Mouse (Mus musculus): ENCODE data around the gene Fancd2. TPM values are rescaled to one million over a fixed set of nuclear protein-coding genes. Genes with fewer than 3 reads are reported as not detected.
A peak's percentile ranks its signal among the peaks of the same experiment; 100 is the strongest.

The Fancd2 gene
- under 1 TPM; 0.26 to 0.53 TPM for total RNA-seq (2021)

DNA sequence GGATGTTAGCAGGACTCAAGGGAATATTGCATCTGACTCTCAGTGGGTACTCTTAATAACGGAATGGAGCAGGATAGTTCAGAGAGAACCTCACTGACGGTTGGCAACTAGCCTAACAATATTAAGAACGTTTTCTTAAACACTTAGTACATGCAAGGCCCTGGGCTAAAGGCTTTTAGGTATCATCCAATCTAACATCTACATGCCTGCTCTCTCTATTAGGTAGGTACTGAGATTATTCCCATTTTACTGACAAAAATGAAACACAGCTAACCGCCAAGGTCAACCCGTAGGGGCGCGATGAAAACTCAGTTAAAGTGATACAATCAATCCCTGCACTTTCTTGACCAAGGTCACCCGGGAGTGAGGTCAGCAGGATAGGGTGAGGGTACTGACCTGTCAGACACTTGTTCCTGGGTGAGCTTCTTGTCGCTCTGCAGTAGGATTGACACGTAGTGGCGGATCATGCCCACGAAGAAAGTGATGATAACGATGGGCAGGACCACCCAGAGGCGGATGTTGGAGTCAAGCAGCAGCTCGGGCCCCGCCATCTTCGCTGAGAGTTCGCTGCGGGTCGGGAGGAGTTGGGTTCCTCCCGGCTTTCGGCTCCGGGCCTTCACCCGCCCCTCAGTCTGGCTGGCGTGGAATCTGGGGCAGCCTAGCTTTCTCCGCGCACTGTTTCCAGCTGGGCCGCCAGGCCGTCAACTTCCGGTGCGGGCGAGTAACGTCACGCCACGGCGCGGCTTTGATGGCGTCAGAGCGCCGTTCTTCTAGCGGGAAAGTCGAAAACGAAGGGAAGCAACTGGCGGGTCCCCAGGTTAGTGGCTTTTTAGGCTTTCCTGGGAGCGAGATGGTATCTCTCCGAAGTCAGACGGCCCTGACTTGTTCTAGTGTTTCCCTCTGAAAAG lies at the start of gene Fancd2, which contains the start of gene Emc3:
Fancd2 (plus strand) TSS at position 751 of the 908 bp plus-strand sequence.
Emc3 (minus strand) TSS at position 721 of the 908 bp plus-strand sequence.
- DNase-seq (ENCODE audit: low spot score), result peak; percentile 76
- intact Hi-C loops (cut with DNase I), result loop anchor here (5.0 kb wide), 1 partner anchor 76 kb away; no protein-coding TSS in a partner anchor

DNA sequence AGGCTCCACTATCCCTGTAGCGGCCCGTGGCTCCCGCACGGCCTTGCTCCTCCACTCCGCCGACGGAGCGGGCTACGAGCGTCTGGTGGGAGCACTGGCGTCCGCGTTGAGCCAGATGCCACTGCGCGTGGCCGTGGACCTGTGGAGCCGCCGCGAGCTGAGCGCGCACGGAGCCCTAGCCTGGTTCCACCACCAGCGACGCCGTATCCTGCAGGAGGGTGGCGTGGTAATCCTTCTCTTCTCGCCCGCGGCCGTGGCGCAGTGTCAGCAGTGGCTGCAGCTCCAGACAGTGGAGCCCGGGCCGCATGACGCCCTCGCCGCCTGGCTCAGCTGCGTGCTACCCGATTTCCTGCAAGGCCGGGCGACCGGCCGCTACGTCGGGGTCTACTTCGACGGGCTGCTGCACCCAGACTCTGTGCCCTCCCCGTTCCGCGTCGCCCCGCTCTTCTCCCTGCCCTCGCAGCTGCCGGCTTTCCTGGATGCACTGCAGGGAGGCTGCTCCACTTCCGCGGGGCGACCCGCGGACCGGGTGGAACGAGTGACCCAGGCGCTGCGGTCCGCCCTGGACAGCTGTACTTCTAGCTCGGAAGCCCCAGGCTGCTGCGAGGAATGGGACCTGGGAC lies 48.9 kb upstream of the Fancd2 start:
- intact Hi-C loops (cut with DNase I), result loop anchor here (10.0 kb wide), 1 partner anchor 212 kb away; the partner anchor contains the start of gene Tatdn2
- DNase-seq (ENCODE audit: low spot score), result no peak

DNA sequence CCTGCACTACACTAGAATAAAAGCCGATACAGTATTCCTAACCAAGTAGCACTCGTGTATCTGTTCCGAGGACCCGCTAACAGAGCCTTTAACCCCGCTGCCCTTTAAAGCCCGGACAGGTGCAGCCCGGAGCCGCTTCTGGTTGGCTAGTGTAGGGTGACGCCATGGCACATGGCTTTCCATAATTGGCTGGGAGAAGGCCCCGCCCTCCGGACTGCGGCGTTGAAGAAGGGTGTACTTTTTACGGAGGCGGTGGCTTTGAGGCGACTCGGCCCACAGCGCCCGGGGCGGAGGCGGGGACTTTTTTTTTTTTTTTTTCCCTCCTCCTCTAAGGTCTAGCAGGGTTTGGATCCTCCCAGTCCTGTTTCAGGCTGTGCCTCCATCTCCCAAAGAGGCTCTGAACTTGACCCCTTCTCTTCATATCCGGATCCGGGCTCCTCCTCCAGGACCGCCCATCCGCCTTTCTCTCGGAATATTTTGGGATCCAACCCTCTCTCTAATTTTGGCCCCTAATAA lies 48.3 kb upstream of the Fancd2 start, which contains the start of gene Creld1:
Creld1 (plus strand) TSS at position 198 of the 516 bp plus-strand sequence.
- intact Hi-C loops (cut with DNase I), result loop anchor here (10.0 kb wide), 1 partner anchor 212 kb away; the partner anchor contains the start of gene Tatdn2

DNA sequence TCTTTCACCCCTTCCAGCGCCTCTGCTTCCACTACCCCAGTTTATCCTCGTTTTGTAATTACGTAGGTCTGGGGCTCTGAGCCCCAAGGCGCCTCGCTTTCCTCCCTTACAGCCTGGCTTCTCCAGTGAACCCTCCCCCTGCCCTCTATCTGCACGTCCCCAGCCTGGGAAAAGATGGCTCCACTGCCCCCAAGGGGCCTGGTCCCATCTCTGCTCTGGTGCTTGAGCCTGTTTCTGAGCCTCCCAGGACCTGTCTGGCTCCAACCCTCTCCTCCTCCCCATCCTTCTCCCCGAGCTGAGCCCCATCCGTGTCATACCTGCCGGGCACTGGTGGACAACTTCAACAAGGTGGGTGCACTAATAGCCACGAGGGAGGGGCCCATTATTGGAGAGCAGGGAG lies 47.8 kb upstream of the Fancd2 start:
- DNase-seq (ENCODE audit: low spot score), result no peak
- intact Hi-C loops (cut with DNase I), result loop anchor here (10.0 kb wide), 1 partner anchor 211 kb away; the partner anchor contains the start of gene Tatdn2

More for the DNA sequence above, 48.3 kb upstream of the Fancd2 start, which contains the start of gene Creld1:
- peak; percentile 91 for DNase-seq (ENCODE audit: low spot score)

DNA sequence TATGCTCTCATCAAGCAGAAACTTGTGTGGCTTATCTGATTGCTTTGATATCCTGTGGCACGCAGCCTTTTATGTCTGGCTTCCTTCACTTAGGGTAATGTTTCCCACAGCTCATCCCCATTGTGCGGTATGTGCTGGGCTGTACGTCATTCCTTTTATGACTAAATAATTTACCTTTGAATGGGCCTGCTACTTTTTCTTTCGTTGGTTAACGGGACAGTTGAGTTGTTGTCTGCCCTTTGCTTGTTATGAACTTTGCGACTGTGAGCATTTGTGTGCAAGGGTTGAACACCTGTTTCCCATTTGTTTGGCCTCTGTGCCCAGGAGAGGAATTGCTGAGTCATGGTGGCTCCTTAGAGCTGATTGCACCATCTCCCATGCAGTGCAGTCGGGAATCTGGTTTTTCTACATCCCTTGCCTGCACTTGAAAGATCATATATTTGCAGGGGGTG lies 44.3 kb upstream of the Fancd2 start:
- DNase-seq (ENCODE audit: low spot score), result no peak
- intact Hi-C loops (cut with DNase I), result loop anchor here (10.0 kb wide), 1 partner anchor 208 kb away; the partner anchor contains the start of gene Tatdn2

DNA sequence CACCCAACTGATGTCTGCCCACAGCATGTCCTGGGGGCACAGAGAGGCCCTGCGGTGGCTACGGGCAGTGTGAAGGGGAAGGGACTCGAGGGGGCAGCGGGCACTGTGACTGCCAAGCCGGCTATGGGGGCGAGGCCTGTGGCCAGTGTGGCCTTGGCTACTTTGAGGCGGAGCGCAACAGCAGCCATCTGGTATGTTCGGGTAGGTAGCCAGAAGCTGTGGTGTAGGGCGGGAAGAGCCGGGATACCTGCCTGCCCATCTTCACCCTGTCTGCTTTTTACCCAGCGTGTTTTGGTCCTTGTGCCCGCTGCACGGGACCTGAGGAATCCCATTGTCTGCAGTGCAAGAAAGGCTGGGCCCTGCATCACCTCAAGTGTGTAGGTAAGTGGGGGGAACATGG lies 42.1 kb upstream of the Fancd2 start:
- DNase-seq (ENCODE audit: low spot score), result no peak
- intact Hi-C loops (cut with DNase I), result loop anchor here (10.0 kb wide), 1 partner anchor 205 kb away; the partner anchor contains the start of gene Tatdn2

DNA sequence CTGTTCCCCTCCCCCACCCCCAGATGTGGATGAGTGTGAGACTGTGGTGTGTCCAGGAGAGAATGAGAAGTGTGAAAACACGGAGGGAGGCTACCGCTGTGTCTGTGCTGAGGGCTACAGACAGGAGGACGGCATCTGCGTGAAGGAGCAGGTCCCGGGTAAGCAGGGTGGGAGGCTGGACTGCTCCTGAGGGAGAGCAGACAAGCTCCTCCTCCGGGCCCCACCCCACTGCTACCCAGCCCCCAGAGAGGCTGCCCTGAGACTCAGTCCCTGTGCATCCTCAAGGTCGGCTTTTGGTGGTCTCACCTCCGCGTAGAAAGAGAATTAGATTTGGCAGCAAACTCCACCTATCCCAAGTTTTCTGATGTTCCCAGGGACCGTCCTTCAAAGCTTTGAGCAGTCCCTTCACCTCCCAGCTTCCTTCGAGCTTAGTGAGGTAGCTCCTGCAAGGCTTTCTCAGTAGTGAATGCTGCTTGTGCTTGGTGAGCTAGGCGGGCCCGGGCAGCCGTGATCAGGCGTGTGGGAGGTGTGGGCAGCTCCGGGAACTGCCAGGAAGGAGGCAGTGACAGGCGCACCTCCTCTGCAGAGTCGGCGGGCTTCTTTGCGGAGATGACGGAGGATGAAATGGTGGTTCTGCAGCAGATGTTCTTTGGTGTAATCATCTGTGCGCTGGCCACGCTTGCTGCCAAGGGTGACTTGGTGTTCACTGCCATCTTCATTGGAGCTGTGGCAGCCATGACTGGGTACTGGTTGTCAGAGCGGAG lies 39.2 kb upstream of the Fancd2 start:
- DNase-seq (ENCODE audit: low spot score), result no peak
- intact Hi-C loops (cut with DNase I), result no loop called here

DNA sequence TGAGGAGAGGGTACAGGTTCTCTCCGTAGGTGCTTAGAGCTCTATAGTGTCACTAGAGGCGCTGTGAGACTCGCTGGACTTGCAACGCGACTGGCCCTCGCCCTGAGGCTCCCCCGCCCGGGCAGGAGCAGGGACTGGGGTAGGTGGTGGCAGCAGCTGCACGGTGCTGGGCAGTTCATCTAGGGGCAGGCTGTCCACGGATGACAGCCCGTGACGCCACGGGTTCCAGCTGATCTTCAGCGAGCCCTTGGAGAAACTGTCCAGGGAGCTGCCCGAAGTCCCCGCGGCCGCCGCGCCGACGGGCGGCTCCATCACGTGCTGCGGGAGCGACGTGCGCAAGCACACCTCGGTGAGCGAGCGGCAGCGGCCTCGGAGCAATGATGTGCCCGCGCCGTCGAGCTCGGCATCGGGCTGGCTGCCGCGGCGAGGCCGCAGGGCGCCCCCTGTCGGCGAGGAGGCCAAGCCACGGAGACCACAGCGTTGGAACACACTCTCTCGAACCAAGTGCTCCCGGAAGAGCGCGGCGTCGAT lies 37.2 kb upstream of the Fancd2 start:
- intact Hi-C loops (cut with DNase I), result no loop called here
- DNase-seq (ENCODE audit: low spot score), result peak; percentile 56

DNA sequence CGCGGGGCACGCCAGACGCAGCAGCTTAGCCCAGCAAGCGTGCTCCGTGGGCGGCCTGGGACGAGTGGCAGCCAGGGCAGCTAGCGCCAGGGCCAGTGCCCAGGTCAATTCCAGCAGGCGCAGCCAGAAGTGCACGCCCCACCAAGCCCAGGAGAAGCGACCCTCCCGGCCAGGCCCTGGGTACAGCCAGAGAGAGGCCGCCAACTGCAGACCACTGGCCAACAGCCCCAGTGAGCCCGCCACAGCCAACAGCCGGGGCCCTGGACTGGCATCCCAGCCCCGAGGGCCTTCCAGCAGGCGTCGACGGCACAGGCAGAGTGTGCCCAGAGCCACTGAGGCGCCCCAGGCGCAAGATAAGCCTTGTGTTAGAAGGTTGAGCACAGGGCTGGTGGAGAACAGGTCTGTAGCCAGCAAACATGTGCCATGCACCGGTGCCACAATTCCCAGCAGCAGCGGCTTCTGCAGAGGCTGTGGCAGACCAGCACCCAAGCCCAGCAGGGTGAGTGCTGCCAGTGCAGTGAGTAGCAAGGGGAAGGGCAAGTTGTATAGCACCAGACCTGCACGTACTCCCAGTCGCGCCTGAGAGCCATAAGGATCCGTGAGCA lies 36.3 kb upstream of the Fancd2 start:
- DNase-seq (ENCODE audit: low spot score), result no peak
- intact Hi-C loops (cut with DNase I), result no loop called here

DNA sequence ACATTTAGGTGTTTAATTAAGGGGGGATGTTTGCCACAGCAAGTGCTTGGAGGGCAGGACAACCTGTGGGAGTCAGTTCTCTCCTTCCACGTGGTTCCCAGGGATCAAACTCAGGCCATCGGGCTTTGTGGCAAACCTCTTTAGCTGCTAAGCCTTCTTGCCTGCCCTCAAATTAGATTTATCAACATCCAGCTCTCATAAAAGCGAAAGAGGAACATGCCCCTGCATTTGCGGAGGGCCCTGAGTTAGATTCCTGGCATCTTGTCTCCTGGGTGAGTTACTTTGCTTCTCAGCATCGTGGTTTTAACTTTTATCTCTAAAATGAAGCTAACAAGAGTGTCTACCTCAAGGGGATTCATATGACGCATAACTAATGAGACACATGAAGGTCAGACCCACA lies 32.1 kb upstream of the Fancd2 start:
- no peak for DNase-seq (ENCODE audit: low spot score)
- intact Hi-C loops (cut with DNase I), result no loop called here

DNA sequence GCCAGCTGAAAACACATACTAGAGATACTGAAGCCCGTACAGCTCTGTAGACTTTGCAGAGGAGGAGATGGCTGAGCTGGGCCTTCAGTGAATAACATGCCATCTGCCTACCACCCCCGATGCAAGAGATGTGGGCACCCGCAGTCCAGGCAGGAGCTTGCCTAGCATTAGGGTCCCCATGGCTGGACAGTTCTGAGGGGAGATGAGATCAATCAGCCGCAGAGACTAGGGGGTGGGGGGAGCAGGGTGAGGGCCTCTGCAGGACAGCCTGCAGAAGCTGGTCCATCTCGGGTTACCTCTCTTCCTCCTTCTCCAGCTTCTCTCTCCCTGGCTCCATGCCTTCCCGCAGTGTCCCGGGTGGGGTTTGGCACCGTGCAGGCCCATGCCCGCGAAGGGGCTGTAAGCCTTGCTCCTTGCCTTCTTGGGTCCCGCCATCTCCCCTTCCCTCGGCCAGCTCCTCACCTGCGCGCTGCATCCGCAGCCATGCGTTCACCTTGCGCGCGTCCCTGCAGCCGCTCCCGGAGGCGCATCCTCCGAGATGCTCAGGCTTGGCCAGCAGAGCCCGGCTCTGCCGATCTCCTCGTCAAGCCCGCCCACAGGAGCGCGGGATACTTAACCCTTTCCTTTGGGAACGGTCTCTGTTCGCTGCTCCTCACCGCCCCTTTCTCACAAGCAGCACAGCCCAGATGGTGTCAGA lies 29.9 kb upstream of the Fancd2 start, which contains the start of gene Prrt3:
Prrt3 (minus strand) TSS at position 544 of the 697 bp plus-strand sequence.
- intact Hi-C loops (cut with DNase I), result no loop called here
- no peak for DNase-seq (ENCODE audit: low spot score)

DNA sequence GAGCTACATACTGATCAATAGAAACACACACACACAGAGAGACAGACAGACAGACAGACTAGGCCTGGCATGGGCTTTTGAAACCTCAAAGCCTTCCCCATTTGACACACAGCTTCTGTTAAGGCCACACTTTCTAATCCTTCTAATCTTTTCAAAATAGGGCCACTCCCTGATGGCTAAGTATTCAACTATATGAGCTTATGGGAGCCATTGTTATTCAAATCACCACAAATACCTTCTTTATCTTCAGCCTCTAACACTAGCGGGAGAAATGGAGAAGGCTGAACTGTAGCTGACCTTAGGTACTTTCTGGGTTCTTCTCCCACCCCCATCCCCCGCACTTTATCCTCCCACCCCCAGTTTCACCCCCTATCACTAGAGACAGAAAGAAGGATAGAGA lies 28.7 kb upstream of the Fancd2 start:
- DNase-seq (ENCODE audit: low spot score), result no peak
- intact Hi-C loops (cut with DNase I), result no loop called here

DNA sequence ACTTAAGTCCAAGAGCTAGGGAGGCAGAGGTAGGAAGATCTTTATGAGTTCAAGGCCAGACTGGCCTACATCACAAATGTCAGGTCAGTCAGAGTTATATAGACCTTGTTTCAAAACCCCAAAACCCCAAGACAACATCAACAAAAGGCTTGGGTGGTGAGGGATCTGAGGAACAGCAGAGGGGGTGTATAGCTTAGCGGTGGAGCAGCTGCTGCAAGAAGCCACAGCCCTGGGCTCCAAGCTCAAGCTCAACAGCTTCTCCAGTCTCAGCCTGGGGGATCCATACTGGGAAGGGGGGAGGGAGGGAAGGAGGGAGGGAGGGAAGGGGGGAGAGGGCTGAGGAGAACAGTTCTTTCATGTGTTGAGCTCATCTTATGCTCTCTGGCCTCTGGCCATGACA lies 25.8 kb upstream of the Fancd2 start:
- intact Hi-C loops (cut with DNase I), result no loop called here
- DNase-seq (ENCODE audit: low spot score), result no peak

DNA sequence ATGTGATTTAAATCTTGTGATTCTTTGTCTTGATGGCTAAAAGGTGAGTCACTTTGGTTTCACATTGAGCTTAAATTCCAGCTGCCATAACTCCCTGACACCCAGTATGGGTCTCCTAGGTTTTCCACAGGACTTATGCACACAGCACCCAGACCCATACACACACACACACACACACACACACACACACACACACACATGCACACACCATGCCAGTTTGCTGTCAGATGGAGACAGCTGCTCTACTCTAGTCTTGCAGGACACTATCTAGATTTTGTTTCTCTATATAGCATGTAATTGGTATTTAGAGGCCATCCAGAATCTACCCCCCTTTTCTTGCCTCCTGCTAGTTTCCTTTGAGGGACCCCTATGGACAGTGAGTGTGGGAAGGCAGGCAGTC lies 24.4 kb upstream of the Fancd2 start:
- intact Hi-C loops (cut with DNase I), result no loop called here
- DNase-seq (ENCODE audit: low spot score), result no peak

DNA sequence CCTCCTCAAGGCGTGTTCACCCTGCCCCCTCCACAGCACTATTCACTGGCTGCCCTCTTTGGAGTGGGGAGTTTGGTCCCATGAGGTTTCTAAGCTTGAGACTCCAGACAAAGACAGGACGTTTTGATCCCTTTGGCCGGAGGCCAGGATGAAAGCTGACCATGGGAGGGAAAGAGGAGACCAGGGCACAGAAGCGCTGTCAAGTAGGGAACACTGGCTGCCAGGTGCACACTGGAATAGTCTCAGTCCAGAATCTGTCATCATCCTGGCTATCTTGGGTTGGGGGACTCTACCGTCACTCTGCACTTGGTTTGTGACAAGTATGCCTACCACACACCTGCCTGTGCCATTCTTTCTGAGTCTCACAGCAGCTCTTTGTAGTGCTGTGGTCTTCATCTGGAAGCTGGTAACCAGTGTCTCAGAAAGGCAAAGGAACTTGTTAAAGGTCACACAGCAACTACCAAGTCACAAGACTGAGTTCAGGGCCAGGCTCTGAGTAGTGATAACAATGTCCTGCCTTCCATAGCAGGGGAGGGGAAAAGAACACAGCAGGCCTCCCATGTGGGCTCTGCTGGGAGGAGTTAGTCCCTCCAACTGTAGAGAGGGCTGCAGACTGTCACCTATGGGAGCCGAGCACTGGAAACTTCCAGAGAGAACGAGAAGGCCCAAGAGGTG lies 23.1 kb upstream of the Fancd2 start:
- no peak for DNase-seq (ENCODE audit: low spot score)
- intact Hi-C loops (cut with DNase I), result no loop called here

DNA sequence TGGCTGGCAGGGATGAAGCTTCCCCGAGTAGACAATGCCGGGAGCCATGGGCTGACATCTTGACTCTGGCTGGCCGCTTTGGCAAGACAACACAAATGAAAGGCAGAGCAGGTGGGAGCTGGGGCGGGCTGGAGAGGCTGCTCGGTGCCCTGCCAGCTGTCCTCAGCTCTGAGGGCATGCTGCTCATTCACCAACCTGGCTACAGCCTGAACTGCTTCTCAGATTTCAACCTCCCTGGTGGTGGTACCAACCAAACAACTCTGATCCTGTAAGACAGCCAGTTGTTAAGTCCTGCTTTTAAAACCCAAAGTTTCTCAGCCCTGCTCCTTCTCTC lies 22.6 kb upstream of the Fancd2 start:
- intact Hi-C loops (cut with DNase I), result no loop called here
- no peak for DNase-seq (ENCODE audit: low spot score)

DNA sequence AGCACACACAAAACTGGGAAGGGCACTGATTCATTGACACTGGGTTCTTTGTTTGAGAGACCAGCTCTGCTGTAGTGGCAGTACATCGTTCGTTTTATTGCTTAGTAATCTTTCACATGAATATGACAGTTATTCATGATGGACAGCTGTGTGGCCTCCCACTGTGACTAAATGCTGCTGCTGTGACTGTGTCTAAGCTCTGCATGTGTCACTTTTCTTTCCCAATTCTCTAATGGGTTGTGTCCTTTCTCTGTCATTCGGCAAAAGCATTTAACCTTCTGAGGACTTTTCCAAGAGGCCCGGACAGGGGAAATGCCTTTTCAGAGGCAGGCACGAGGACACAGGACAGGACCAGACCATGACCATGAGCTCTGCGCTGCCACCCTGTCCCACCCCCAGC lies 17.5 kb upstream of the Fancd2 start:
- DNase-seq (ENCODE audit: low spot score), result no peak
- intact Hi-C loops (cut with DNase I), result no loop called here

DNA sequence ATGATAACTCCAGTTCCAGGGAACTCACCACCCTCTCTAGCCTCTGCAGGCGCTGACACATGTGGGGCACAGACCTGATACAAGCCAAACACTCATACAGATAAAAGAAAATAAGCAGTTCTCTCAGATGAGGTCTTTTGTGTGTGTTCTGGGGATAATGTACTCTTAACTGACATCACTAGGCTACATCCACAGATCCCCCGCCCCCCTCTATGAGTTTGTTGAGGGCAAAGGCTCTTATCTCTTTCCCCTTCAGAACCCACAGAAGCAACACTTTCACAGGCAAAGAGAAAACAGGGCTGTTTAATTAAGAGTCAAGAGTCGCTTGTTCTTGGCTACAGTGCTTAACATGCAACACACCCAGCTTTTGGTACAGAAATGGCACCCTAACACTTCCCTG lies 16.9 kb upstream of the Fancd2 start:
- DNase-seq (ENCODE audit: low spot score), result no peak
- intact Hi-C loops (cut with DNase I), result no loop called here
